Mouse (Mus musculus) stomach, postnatal 0 days (tissue): ENCODE measurements at regions not wholly inside any gene's neighbourhood (a gene's known extent, or its start where the extent isn't known, plus 50 kb on each side); places are given as distances from the start of the nearest gene placed in this dataset.

Experiments used
- CTCF ChIP-seq: IDR thresholded peaks from 2 replicates; pipeline ENCODE4 v1.5.1; 2016; ENCODE audit warnings: antibody characterized with exemption, low read depth, mild to moderate bottlenecking, moderate library complexity
- EP300 ChIP-seq: optimal IDR thresholded peaks from 2 replicates; pipeline ENCODE3; 2016; ENCODE audit warnings: antibody characterized with exemption

DNA sequence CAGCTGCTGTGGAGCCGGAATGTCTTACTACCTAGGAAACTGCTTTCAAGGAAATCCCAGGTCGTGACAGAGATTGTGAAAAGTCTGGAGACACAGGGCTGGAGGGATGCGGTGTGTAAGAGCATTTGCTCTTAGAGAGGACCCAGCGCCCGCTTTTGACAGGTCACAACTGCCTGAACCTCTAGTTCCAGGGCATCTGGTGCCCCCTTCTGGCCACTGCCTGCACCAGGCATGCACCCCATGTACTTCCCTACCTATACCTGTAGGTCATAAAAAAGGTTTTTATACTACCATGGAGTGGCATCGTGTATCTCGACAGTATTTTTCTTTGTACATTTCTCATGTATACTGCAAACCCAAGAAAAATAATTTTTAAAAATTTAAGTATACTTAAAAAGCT lies 314.0 kb downstream of the Bbx start:
- TF ChIP-seq CTCF (peak; percentile 44; the same call in 1 of the 2 replicates), EP300 (no peak)
